Mouse (Mus musculus) CD4-positive, CD25-positive, alpha-beta regulatory T cell, adult 9 weeks (primary cell): ENCODE data around the gene 1700029F12Rik. TPM values are rescaled to one million over a fixed set of nuclear protein-coding genes. Genes with fewer than 3 reads are reported as not detected.

Experiments
- polyA plus RNA-seq: library from polyadenylated mRNA; unstranded; fragments of 100-300 nt; shearing (Covaris generic); gene quantifications from one replicate; pipeline ENCODE4 v1.2.1, GENCODE M21; 2017

1700029F12Rik gene
- polyA plus RNA-seq: not detected

DNA sequence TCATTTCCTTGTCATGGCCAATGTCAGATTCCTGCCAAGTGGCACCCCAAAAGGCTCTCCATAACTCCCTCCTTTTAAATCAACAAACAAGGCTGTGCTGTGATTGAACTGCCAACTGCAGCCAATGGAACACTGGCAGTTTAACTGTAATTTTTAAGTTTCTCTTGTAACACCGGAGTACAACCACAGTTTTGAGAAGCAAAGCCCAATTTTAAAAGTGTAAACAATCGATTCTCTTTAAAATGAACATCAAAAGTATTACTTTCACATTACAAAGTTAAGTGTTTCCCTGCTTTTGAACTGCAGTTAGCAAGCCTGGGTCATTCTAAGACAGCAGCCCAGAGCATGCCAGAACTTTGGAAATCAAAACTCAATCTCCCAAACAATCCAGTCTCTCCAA is at the start of gene 1700029F12Rik:
Gene 1700029F12Rik (minus strand): TSS at position 101 of the 400 bp plus-strand sequence.

DNA sequence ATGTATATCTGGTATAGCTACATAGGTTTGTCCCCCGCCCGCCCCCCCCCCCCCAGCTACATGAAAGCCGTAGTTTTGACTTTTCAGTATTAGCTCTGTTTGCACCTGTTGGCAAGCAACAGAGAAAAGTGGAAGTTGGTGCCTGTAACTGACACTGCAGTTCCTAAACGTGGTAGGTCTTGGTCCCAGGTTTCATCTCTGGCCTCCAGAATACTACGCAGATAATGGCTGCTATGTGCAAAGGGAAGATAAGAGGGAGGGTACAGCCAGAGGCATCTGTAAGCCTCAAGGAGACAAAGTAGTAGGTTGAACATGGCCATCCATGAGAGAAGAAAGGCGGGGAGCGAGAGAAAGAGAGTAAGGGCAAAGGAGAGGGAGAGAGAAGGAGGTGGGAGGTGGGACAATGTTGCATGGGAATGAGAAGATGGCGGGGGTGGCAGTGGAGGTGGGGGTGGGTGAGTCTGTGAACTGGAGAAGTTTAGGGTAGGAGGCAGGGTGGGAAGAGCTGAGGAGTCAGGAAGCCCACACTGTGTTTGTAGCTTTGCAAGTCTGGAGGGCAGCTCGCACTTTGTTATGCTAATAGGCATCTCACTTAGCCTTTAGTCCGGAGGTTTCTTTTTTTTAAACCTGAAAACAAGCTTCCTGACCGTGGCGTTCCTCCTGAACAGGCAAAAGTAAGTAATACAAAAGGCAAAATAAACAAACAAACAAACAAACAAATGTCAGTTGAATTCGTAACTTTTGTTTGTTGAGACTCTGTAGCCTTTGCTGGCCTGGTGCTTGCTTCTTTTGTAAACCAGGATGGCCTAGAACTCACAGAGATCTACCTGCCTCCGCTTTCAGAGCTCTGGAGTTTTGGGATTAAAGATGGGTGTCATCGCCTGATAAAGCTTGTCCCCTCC is 32.7 kb upstream of the 1700029F12Rik start, which contains the start of gene Fam169a:
Gene Fam169a (plus strand): TSS at position 638 of the 902 bp plus-strand sequence.

Other genes with a start within 250 kb of the 1700029F12Rik start
- gene Gcnt4, start 109.7 kb downstream of the 1700029F12Rik start, polyA plus RNA-seq: not detected
- gene Fam169a, start 32.9 kb upstream of the 1700029F12Rik start, polyA plus RNA-seq: 0.35 TPM
- gene Gm6169, start 64.9 kb upstream of the 1700029F12Rik start, polyA plus RNA-seq: 5.6 TPM
- gene Gfm2, start 103.6 kb upstream of the 1700029F12Rik start, polyA plus RNA-seq: 50.4 TPM
- 103 TPM for gene Nsa2, start 103.6 kb upstream of the 1700029F12Rik start, polyA plus RNA-seq
- 71.7 TPM for gene Hexb, start 164.0 kb upstream of the 1700029F12Rik start, polyA plus RNA-seq
- 0.32 TPM for gene Enc1, start 206.7 kb upstream of the 1700029F12Rik start, polyA plus RNA-seq